Mouse (Mus musculus) stomach, embryonic 15.5 days (tissue): ENCODE data around the gene St8sia6. TPM values are rescaled to one million over a fixed set of nuclear protein-coding genes. Genes with fewer than 3 reads are reported as not detected.

Source experiments
- ATAC-seq: fragments of 200-750 bp; cut with Nextera tagmentation; 2 replicates; pipeline ENCODE4 v1.8.0; 2017; ENCODE audit warnings: low read depth, moderate number of reproducible peaks, moderate TSS enrichment; ENCODE audit not compliant: insufficient read depth, low FRiP score
- H3K27ac ChIP-seq: fragments of 300-500 bp; sonication (generic); 2 replicates; pipeline ENCODE4 v1.5.1; 2015; ENCODE audit warnings: mild to moderate bottlenecking, inconsistent platforms
- H3K27me3 ChIP-seq: fragments of 300-500 bp; sonication (generic); replicated peaks from 2 replicates; pipeline ENCODE4 v1.6.1; 2015; ENCODE audit warnings: inconsistent platforms
- H3K36me3 ChIP-seq: fragments of 300-500 bp; sonication (generic); 2 replicates; pipeline ENCODE4 v1.6.1; 2015; ENCODE audit warnings: inconsistent platforms
- H3K4me1 ChIP-seq: fragments of 300-500 bp; sonication (generic); 2 replicates; pipeline ENCODE4 v1.6.1; 2015; ENCODE audit warnings: inconsistent platforms
- H3K4me2 ChIP-seq: fragments of 300-500 bp; sonication (generic); 2 replicates; pipeline ENCODE4 v1.6.1; 2015; ENCODE audit warnings: mild to moderate bottlenecking, inconsistent platforms
- H3K4me3 ChIP-seq: fragments of 300-500 bp; sonication (generic); replicated peaks from 2 replicates; pipeline ENCODE4 v1.5.1; 2015; ENCODE audit warnings: inconsistent platforms
- H3K9ac ChIP-seq: fragments of 300-500 bp; sonication (generic); 2 replicates; pipeline ENCODE4 v1.6.1; 2015; ENCODE audit warnings: inconsistent platforms
- H3K9me3 ChIP-seq: fragments of 300-500 bp; sonication (generic); 2 replicates; pipeline ENCODE4 v1.6.1; 2016; ENCODE audit warnings: inconsistent platforms
- WGBS: fragments of 180-500 bp; shearing (Covaris S2); methylation state at CpG from one replicate; pipeline ENCODE4 v1.1.7; 2015; 5-methylcytosine and 5-hydroxymethylcytosine counted together
- polyA plus RNA-seq: library from polyadenylated mRNA; unstranded; fragments of >200 nt; fragmentation: Nextera tagmentation; extraction: Ambion mirVana; gene quantifications from 2 replicates; pipeline ENCODE4 v1.2.1, GENCODE M21; 2015

Gene St8sia6
- polyA plus RNA-seq, 1 experiment from 2014 or later: 0.96 TPM

- Histone ChIP-seq H3K4me3 (no peak overlapping the region), H3K36me3 (no peaks in the 10 kb centered on the region), H3K4me2 (no peak overlapping the region), H3K4me1 (no peaks in the 10 kb centered on the region), H3K9me3 (no peaks in the 10 kb centered on the region), H3K9ac (no peak overlapping the region), H3K27ac (no peak overlapping the region), H3K27me3 (no peaks in the 10 kb centered on the region)
- ATAC-seq: no peak
- 78% methylated on average over 1 of the region's 1 CpGs for WGBS
Measured at GRCm38 (mm10) chr2:13751691-13752090, 42.2 kb downstream of the St8sia6 start.

- Histone ChIP-seq H3K9ac (no peak overlapping the region), H3K27ac (no peak overlapping the region), H3K36me3 (no peaks in the 10 kb centered on the region), H3K27me3 (no peaks in the 10 kb centered on the region), H3K9me3 (no peaks in the 10 kb centered on the region), H3K4me2 (no peak overlapping the region), H3K4me3 (no peak overlapping the region), H3K4me1 (no peaks in the 10 kb centered on the region)
- 57% methylated on average over 1 of the region's 1 CpGs for WGBS
- no peak for ATAC-seq
Measured at GRCm38 (mm10) chr2:13750777-13751176, 43.1 kb downstream of the St8sia6 start.

GRCm38 (mm10) chr2:13750089-13750488, 43.8 kb downstream of the St8sia6 start:
- 77% methylated on average over 1 of the region's 1 CpGs for WGBS

GRCm38 (mm10) chr2:13749176-13749575, 44.7 kb downstream of the St8sia6 start:
- Histone ChIP-seq H3K9ac (no peak overlapping the region), H3K27ac (no peak overlapping the region), H3K4me2 (no peak overlapping the region), H3K4me3 (no peak overlapping the region), H3K4me1 (no peaks in the 10 kb centered on the region), H3K9me3 (no peaks in the 10 kb centered on the region), H3K36me3 (no peaks in the 10 kb centered on the region), H3K27me3 (no peaks in the 10 kb centered on the region)
- WGBS: 44% methylated on average over 1 of the region's 1 CpGs
- ATAC-seq: no peak

More at GRCm38 (mm10) chr2:13750089-13750488, 43.8 kb downstream of the St8sia6 start:
- H3K27me3 ChIP-seq: no peaks in the 10 kb centered on the region
- H3K4me3 ChIP-seq: no peak overlapping the region
- H3K4me1 ChIP-seq: no peaks in the 10 kb centered on the region
- H3K9me3 ChIP-seq: no peaks in the 10 kb centered on the region
- no peaks in the 10 kb centered on the region for H3K36me3 ChIP-seq
- no peak for ATAC-seq
- no peak overlapping the region for H3K27ac ChIP-seq
- no peak overlapping the region for H3K9ac ChIP-seq
- no peak overlapping the region for H3K4me2 ChIP-seq

GRCm38 (mm10) chr2:13747576-13747975, 46.3 kb downstream of the St8sia6 start:
- no peaks in the 10 kb centered on the region for H3K9me3 ChIP-seq
- 88% methylated on average over 1 of the region's 1 CpGs for WGBS
- no peak overlapping the region for H3K4me2 ChIP-seq
- H3K27ac ChIP-seq: no peak overlapping the region
- H3K36me3 ChIP-seq: no peaks in the 10 kb centered on the region
- no peak for ATAC-seq
- H3K27me3 ChIP-seq: no peaks in the 10 kb centered on the region
- no peaks in the 10 kb centered on the region for H3K4me1 ChIP-seq
- H3K4me3 ChIP-seq: no peak overlapping the region
- H3K9ac ChIP-seq: no peak overlapping the region

- 70% methylated on average over 1 of the region's 1 CpGs for WGBS
- Histone ChIP-seq H3K4me2 (no peak overlapping the region), H3K4me3 (no peak overlapping the region), H3K9ac (no peak overlapping the region), H3K4me1 (no peaks in the 10 kb centered on the region), H3K27ac (no peak overlapping the region), H3K36me3 (no peaks in the 10 kb centered on the region), H3K9me3 (no peaks in the 10 kb centered on the region), H3K27me3 (no peaks in the 10 kb centered on the region)
- no peak for ATAC-seq
Measured at GRCm38 (mm10) chr2:13746023-13746422, 47.8 kb downstream of the St8sia6 start.

- no peaks in the 10 kb centered on the region for H3K36me3 ChIP-seq
- no peaks in the 10 kb centered on the region for H3K27me3 ChIP-seq
- no peak overlapping the region for H3K27ac ChIP-seq
- 64% methylated on average over 7 of the region's 7 CpGs for WGBS
- no peaks in the 10 kb centered on the region for H3K4me1 ChIP-seq
- H3K4me3 ChIP-seq: no peak overlapping the region
- H3K9me3 ChIP-seq: no peaks in the 10 kb centered on the region
- ATAC-seq: no peak
- H3K4me2 ChIP-seq: no peak overlapping the region
- no peak overlapping the region for H3K9ac ChIP-seq
Measured at GRCm38 (mm10) chr2:13738704-13739103, 55.2 kb downstream of the St8sia6 start.

- Histone ChIP-seq H3K4me3 (no peak overlapping the region), H3K4me2 (no peak overlapping the region), H3K27ac (no peak overlapping the region), H3K9ac (no peak overlapping the region), H3K36me3 (no peaks in the 10 kb centered on the region), H3K9me3 (no peaks in the 10 kb centered on the region), H3K4me1 (no peaks in the 10 kb centered on the region), H3K27me3 (no peaks in the 10 kb centered on the region)
- no peak for ATAC-seq
- WGBS: 31% methylated on average over 2 of the region's 2 CpGs
Measured at GRCm38 (mm10) chr2:13727901-13728300, 66.0 kb downstream of the St8sia6 start.

- Histone ChIP-seq H3K9ac (no peak overlapping the region), H3K4me1 (no peaks in the 10 kb centered on the region), H3K36me3 (no peaks in the 10 kb centered on the region), H3K27ac (no peak overlapping the region), H3K9me3 (no peaks in the 10 kb centered on the region), H3K27me3 (no peaks in the 10 kb centered on the region), H3K4me2 (no peak overlapping the region), H3K4me3 (no peak overlapping the region)
- 63% methylated on average over 3 of the region's 3 CpGs for WGBS
- ATAC-seq: no peak
Measured at GRCm38 (mm10) chr2:13725592-13725991, 68.3 kb downstream of the St8sia6 start.

GRCm38 (mm10) chr2:13722241-13722640, 71.6 kb downstream of the St8sia6 start:
- no peak overlapping the region for H3K27ac ChIP-seq
- no peak overlapping the region for H3K4me3 ChIP-seq
- no peaks in the 10 kb centered on the region for H3K36me3 ChIP-seq
- WGBS: 65% methylated on average over 4 of the region's 4 CpGs
- H3K9me3 ChIP-seq: no peaks in the 10 kb centered on the region
- no peak overlapping the region for H3K9ac ChIP-seq
- no peak overlapping the region for H3K4me2 ChIP-seq
- no peak for ATAC-seq
- H3K4me1 ChIP-seq: no peaks in the 10 kb centered on the region
- H3K27me3 ChIP-seq: no peaks in the 10 kb centered on the region

- H3K4me1 ChIP-seq: no peaks in the 10 kb centered on the region
- 70% methylated on average over 6 of the region's 6 CpGs for WGBS
- no peak overlapping the region for H3K9ac ChIP-seq
- ATAC-seq: no peak
- no peaks in the 10 kb centered on the region for H3K36me3 ChIP-seq
- no peak overlapping the region for H3K4me2 ChIP-seq
- H3K27me3 ChIP-seq: no peaks in the 10 kb centered on the region
- H3K9me3 ChIP-seq: no peaks in the 10 kb centered on the region
- no peak overlapping the region for H3K27ac ChIP-seq
- no peak overlapping the region for H3K4me3 ChIP-seq
Measured at GRCm38 (mm10) chr2:13718628-13719185, 75.2 kb downstream of the St8sia6 start.

- Histone ChIP-seq H3K27me3 (no peaks in the 10 kb centered on the region), H3K4me1 (no peaks in the 10 kb centered on the region), H3K36me3 (no peaks in the 10 kb centered on the region), H3K4me3 (no peak overlapping the region), H3K4me2 (no peak overlapping the region), H3K9me3 (no peaks in the 10 kb centered on the region), H3K9ac (no peak overlapping the region), H3K27ac (no peak overlapping the region)
- peak; percentile 53 for ATAC-seq
- 31% methylated on average over 1 of the region's 1 CpGs for WGBS
Measured at GRCm38 (mm10) chr2:13708785-13709184, 85.1 kb downstream of the St8sia6 start.

- Histone ChIP-seq H3K27ac (no peak overlapping the region), H3K9ac (no peak overlapping the region), H3K27me3 (no peaks in the 10 kb centered on the region), H3K4me2 (no peak overlapping the region), H3K36me3 (no peaks in the 10 kb centered on the region), H3K4me3 (no peak overlapping the region), H3K4me1 (no peaks in the 10 kb centered on the region), H3K9me3 (no peaks in the 10 kb centered on the region)
- ATAC-seq: no peak
Measured at GRCm38 (mm10) chr2:13697514-13697913, 96.3 kb downstream of the St8sia6 start.
